Mouse (Mus musculus): ENCODE measurements around the gene Arhgap17.

Gene Arhgap17

GRCm38 (mm10) chr7:123369759-123370481, at the start of gene Arhgap17, which contains the start of gene Lcmt1:
TSS of gene Arhgap17 (minus strand) at chr7:123369915.
TSS of gene Lcmt1 (plus strand) at chr7:123369784.
- DNase-seq (ENCODE audit: low spot score in 2 of 2): peak; percentile 91 to 93

DNA sequence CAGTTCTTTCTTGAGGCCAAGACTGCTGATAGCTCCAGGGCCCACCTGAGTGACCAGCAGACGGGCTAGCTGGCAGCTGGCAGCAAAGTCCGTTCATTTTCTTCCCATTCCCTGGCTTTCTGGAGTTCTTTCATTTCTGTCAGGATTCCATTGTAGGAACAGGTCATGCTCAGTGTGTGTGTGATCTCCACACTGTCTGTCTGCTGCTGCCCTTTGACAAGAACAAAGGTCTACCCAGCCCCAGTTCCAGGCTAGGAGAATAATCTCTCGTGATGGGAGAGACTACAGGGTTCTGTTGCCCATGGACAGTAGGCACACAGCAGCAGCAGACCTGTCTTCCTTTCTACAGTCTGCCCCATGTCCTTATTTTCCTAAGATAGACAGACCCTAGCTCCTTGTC, 47.9 kb upstream of the Arhgap17 start:
- no peak for DNase-seq (ENCODE audit: low spot score in 2 of 2)

DNA sequence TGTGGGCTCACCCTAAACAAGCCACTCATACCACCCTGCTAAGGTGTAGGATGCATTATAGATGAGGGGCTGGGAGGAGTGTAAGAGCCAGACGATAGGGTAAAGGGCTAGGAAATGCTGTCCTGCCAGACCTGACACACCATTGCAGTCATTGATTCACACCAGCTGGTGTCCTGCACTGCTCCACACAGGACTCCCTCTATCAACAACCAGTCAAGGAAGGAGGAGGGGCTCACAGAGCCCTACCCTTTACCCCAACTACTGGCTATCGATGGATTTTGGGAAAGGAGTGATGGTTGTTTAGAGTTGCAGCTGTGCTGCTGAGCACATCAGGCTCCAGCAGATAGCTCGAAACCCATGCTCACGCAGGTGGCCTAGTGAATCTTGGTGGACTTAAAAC, 47.1 kb upstream of the Arhgap17 start:
- no peak for DNase-seq (ENCODE audit: low spot score in 2 of 2)

- DNase-seq (ENCODE audit: low spot score in 2 of 2): peak in 1 of 2 experiments; percentile 13
Measured at GRCm38 (mm10) chr7:123412143-123412542, 42.4 kb upstream of the Arhgap17 start.

DNA sequence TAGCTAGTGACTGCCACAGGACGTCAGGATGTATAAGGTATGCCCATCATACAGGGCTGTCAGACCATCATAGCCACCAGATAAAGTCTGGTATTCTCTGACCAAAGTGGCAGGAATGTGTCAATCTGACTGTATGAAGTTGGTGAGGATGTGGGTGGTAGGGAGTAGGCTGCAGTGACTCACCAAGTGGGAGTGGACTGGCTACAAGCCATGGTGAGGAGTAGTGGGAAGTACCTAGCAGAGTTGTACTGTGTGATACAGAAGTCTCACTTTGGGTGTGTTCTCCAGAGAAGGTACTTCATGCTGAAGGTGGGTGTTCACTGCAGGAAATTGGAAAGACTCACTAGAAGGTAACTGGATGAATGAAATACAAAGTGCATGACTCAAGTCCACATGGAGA, 41.4 kb upstream of the Arhgap17 start:
- DNase-seq (ENCODE audit: low spot score in 2 of 2): peak; percentile 65 to 70

GRCm38 (mm10) chr7:123410502-123410901, 40.8 kb upstream of the Arhgap17 start:
- no peak for DNase-seq (ENCODE audit: low spot score in 2 of 2)

DNA sequence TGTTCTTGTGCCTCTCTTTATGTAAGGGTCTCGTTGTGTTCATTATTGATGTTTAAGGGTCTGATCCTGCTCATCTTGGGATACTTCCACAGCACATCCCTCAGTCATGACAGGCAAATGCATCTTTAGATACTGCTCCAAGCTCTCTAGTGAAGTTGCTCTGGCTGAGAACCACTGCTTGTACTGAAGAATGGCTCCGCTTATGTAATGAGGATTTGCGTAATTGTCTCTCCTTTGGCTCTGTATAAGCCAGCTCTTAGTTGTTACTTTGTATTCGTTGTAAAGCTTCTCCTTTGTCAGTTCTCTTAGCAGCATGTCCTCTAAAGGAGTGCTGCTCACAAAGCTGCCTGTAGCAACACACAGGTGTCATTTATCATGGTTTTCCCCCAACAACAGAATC, 37.3 kb upstream of the Arhgap17 start:
- DNase-seq (ENCODE audit: low spot score in 2 of 2): no peak

DNA sequence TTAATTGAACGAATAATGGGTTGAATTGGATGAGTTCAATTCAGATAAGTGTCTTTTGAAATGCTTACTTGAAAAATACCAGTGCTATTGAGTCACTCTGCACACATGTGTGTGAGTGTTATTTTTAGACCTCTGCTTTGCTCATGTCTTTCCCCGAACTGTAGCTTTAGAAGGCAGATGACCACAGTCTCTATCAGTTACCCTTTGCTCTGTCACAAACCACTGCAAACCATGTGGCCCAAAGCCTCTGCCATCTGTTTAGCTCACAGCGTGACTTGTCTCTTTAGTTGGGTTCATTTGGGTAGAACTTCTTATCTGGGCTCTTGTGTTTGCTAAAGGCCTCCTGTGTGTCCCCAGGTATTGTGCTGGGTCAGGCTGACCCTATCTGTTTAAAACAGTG, 35.9 kb upstream of the Arhgap17 start:
- no peak for DNase-seq (ENCODE audit: low spot score in 2 of 2)

GRCm38 (mm10) chr7:123404198-123404597, 34.5 kb upstream of the Arhgap17 start:
- DNase-seq (ENCODE audit: low spot score in 2 of 2): no peak

GRCm38 (mm10) chr7:123401121-123401520, 31.4 kb upstream of the Arhgap17 start:
- DNase-seq (ENCODE audit: low spot score in 2 of 2): no peak

- no peak for DNase-seq (ENCODE audit: low spot score in 2 of 2)
Measured at GRCm38 (mm10) chr7:123399286-123399685, 29.6 kb upstream of the Arhgap17 start.

DNA sequence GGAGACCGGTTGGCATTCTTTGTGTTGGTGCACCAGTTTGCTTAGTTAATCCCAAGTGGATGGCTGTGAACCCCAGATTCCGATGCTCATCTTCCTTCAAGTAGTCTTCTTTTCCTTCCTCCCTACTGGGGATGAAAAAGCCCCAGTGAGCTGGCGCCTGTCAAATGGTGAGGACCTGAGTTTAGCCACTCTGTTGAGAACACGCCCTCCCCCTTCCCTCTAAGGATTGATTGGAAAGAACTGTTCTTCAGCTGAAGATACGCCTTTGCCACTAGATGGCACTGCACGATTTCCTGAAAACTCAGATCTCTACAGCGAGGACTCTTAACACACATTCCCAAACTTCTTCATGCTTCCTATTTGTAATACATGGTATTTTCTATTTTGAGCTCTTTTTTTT, 29.1 kb upstream of the Arhgap17 start:
- DNase-seq (ENCODE audit: low spot score in 2 of 2): peak; percentile 14 to 17

GRCm38 (mm10) chr7:123397931-123398330, 28.2 kb upstream of the Arhgap17 start:
- DNase-seq (ENCODE audit: low spot score in 2 of 2): no peak

DNA sequence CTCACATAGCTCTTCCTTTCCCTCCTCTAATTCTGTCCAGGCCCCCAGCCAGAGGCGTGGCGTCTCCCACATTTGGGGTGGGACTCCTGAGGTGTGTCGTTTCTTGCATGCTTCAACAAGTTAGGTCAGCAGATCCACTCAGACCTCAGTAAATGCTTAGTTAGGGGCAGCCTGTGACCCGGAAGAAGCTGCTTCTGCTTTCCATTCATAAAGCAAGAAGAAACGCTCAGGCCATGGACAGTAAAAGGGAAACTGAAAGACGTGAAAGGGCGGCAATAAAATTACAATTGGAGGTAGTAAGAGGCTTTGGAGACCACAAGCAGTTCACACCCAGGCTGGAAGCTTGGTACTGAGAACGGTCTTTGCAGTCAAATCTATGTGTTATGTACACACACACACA, 27.7 kb upstream of the Arhgap17 start:
- no peak for DNase-seq (ENCODE audit: low spot score in 2 of 2)

DNA sequence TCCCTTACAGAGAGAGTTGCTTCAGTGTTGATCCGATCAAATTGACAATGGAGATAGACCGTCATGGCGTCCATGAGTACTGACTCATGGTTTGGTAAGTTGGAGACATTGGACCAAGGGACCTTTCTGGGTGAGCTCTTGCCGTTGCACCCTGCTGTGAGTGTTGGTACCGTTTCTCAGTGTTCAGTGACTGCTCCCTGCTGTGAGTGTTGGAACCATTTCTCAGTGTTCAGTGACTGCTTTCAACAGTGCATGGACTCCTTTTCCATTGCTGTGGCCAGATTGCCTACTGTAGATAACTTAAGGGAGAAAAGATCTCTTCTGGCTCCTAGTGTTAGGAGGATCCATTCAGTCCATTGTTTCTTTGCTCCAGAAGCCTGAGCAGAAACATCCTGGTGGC, 27.2 kb upstream of the Arhgap17 start:
- no peak for DNase-seq (ENCODE audit: low spot score in 2 of 2)

- DNase-seq (ENCODE audit: low spot score in 2 of 2): no peak
Measured at GRCm38 (mm10) chr7:123394271-123394670, 24.6 kb upstream of the Arhgap17 start.

GRCm38 (mm10) chr7:123389686-123390280, 20.1 kb upstream of the Arhgap17 start:
- DNase-seq (ENCODE audit: low spot score in 2 of 2): no peak

DNA sequence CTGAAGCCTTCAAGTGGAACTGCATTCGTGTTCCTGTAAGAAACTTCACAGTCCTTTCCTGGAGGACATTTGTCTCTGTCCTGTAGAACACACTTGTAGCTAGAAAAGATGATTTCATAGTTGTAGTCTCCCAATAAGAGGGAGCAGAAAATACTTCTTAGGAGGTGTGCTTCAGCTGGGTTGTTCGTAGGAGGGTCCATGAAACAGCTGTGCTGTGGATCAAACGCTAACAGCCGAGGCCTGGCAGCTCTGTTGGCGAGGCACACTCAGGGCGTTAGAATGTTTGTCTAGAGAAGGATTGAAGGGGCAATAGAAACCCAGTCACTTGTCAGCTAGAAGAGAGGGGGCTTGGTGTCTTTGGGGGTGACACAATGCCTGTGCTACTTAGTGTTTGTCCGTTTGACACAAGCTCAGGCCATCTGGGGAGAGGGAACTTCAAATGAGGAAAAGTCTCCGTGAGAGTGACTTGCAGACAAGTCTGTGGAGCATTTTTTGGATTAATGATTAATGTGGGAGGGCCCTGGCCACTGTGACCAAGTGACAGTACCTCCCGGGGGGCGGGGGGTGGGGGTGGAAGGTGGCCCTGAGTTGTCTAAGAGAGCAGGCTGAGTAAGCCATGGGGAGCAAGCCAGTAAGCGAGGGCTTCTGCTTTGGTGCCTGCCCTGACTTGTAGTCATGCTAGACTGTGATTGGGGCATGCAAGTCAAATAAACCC, 16.1 kb upstream of the Arhgap17 start:
- DNase-seq (ENCODE audit: low spot score in 2 of 2): no peak

- peak; percentile 95 to 98 for DNase-seq (ENCODE audit: low spot score in 2 of 2)
Measured at GRCm38 (mm10) chr7:123377443-123378400, 8.0 kb upstream of the Arhgap17 start.

GRCm38 (mm10) chr7:123371501-123371900, 1.8 kb upstream of the Arhgap17 start:
- no peak for DNase-seq (ENCODE audit: low spot score in 2 of 2)

GRCm38 (mm10) chr7:123370700-123371099, 985 bp upstream of the Arhgap17 start:
- no peak for DNase-seq (ENCODE audit: low spot score in 2 of 2)
